Mouse (Mus musculus) CD4-positive, CD25-positive, alpha-beta regulatory T cell, adult 2 months (primary cell): Measurements from ENCODE around the gene Plin4.
"Not testable (repeated sequence)": the region's sequence is repeated elsewhere in the genome, so short reads cannot be mapped to it uniquely, and the experiment has no call there.

ENCODE experiments used
- DNase-seq: peaks from one replicate; pipeline ENCODE4 v3.0.0-alpha.2; 2012; ENCODE audit warnings: low read depth, low spot score

Plin4 gene

DNA sequence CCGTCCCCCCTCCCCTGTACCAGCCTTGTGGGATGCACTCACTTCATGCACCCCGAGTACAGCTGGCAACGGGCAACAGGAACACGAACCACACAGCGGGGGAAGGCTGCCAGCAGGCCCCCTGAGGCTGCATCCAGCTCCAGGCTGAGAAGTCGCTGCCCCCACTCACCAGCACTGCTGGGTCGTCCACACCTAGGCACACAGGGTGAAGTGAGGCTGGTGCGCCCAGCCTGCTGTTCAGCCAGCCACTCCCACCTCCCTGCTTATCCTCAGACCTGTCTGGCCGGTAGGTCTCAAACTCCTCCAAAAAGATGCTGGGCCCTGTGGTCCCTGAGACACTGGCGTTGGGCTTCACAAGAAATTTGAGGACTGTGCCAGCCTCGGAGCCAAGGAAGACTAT, 16.6 kb upstream of the Plin4 start:
- no peak for DNase-seq

DNA sequence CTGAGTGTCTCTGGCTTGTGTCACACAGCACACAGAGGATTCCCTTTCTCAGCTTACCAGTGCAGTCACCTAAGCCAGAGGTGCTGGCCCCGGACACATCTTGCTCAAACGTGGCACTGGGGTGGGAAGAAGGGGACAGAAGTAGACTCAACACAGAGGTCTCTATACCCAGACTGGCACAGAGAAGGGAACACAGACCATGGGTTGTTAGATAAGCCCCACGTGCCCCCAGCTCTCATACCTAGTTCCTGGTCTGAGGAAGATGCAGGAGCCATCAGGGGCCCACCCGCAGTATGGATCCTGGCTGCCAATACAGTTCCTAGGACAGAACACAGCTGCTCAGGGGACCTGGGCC, 15.7 kb upstream of the Plin4 start:
- no peak for DNase-seq

DNA sequence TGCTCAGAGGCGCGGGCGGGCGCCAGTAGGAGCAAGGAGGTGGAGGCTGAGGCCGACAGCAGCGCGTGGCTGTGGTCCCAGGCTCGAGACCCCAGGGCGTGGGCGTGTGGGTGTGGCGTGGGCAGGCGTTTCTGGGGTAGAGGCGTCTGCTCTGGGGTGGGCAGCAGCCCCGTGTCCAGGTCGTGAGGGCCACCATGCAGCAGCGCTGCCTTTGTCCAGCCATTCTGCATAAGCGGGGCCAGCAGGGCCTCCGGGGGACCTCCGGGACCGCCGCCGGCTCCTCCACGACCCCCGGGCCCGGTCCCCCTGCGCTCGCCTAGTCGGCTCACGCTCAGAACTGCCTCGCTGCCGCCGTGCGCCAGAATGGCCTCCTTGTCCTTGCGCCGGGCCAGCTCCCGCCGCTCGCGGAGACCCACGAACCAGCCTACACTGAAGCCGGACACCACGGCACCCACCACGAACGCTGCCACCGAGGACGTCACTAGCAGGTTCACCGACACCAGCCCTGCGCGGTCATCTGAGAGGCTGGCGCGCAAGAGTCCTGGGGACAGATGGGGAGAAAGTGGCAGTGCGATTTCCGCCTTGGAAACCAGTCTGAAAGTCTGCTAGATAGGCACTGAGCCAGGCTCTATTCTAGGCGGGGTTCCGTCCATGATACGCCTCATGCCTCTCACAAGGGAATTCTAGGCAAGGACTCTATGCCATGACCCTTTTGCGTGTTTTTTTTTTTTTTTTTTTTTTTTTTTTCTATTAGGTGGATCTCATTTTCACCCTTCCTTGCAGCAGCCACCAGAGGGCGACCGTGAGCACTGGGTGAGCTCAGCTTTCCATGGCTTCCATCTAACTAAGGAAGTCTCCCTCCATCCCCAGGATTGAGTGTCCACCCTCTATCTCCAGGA, 15.0 kb upstream of the Plin4 start:
- DNase-seq: peak; percentile 88

DNA sequence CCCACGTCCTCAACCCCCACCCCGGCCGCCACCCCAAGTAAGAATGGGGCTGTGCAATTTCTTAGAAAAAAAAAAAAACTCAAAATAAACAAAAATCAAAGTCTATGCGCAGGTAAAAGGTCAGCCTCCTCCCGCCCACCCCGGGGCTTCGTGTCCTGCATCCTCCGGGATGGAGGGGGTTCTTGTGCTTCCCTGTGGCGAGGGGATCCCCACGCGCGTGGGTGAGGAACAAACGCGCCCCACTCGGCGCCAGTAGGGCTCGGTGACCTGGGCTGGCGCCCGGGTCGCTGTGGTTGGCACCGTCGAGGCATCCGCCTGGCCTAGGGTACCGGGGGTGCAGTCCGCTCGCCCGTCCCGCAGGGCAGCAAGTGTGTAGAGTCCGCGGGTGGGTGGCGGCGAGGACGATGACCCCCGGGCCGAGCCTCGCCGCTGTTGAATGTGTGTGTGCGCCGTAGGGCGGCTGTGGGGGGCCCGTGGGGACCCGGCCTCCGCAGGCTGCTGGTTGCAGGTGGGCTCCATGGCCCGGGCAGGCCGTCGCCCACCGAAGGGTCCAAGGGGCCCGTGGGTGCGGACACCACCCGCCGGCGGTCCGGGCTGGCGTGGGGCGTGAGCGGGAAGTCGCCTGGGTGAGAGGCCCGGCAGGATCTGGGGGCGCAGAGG, 14.2 kb upstream of the Plin4 start:
- no peak for DNase-seq

DNA sequence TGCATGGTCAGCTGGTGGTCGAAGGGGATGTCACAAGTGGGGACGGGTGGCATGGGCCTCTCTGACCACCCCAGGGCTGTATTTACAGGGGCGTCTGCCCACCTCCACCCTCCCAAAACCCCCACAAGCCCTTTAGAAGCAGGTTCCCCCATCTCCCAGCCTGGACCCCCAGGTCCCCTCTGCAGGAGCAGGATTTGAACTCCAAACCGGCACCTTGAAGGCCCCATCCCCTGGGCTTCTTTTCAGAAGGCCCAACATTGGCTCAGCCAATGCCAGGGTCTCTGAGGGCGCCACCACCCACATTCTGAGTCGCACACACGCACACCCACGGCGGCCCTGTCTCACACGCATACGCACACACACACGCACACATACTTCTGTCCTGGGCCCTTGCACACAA, 13.6 kb upstream of the Plin4 start:
- DNase-seq: no peak

DNA sequence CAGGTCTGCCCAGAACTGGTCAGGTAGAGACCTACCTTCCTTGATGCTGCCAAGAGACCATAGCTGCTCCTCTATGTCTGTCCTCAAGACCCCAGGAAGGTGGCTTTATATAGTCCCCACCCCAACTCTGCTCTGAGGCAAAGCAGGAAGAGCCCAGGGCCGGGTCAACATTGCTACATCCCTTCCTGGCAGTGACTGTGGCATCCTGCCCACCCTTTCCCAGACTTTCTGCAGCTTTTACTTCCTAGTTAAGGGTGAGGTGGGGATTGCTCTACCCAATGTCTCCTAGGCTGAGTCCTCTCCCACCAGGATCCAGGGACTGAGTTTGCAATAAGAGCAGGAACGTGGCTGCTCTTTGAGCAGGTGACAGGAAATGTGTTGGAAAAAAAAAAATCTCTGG, 12.2 kb upstream of the Plin4 start, which contains the start of gene Lrg1:
Gene Lrg1, minus strand, starts transcription at position 176 of the 400 bp plus-strand sequence.
- no peak for DNase-seq

DNA sequence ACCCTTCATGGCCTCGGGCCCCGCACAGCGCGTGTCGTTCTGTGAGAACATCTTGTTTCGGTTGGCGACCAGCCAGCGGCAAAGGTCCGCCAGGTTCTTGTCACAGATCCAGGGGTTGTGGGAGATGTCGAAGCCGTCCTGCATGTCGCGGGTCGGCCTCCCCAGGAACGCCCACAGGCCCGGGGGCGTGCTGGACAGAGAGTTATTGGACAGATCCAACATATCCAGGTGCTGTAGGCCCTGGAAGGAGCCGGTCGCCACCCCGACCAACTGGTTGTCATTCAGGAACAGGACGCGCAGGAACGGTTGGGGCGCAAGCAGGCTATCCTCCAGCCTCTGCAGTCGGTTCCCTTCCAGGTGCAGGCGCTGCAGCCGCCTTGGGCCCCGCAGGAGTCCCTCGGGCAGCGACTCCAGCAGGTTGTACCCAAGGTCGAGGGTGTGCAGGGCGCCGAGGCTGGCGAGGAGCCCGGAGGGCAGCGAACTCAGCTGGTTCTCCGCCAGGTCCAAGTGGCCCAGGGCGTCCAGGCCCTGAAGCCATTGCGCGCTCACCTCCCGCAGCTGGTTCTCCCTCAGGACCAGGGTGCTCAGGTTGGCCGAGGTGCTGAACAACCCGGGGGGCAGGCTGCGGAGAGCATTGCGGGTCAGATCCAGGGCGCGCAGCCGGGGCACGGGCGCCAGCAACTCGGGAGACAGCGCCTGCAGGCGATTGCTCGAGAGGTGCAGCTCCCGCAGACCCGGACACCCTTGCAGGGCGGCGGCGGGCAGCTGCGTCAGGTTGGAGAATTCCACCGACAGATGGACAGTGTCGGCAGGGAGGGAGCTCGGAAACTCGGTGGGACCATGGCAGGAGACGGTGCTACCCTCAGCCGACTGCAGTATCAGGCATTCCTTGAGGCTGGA, 10.6 kb upstream of the Plin4 start:
- DNase-seq: no peak

DNA sequence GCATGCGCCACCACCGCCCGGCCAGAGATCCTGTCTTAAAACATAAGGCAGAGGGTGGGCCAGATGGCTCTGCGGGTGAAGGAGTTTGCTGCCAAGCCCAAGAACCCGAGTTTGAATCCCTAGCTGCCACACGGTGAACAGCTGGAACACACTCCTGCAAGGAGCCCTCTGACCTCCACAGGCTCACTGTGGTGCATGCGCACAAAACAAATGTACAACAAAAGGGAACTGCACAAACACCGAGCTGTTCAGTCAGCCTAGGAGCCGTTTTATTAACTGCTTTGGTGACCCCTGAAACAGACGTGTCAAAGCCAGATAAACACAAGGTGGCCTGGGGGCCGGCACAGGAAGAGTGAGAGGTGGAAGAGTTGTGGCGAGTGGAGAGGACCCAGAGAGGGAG, 9.8 kb upstream of the Plin4 start:
- no peak for DNase-seq

DNA sequence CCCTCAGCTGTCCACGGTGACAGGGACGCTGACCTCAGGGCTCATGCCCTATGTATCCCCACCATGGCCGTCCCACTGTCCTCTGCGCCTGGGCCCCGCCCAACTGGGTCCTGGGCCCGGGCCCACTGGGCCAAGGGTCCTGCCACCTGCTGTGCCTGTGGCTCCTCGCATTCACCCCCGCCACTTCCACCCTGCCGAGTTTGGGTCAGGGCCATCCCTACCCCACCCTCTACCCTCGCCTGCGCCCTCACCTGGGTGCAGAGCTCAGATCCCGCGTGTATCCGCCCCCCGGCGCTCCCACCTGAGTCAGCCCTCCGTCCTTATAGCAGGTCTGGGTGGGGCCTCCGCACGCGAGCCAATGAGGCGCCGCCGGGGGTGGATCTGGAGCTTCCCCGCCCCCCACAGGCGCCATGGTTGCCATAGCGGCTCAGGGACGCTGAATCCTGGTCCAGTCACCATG, 7.7 kb upstream of the Plin4 start, which contains the start of gene Plin5:
Gene Plin5, minus strand, starts transcription at position 346 of the 460 bp plus-strand sequence.
- DNase-seq: no peak

DNA sequence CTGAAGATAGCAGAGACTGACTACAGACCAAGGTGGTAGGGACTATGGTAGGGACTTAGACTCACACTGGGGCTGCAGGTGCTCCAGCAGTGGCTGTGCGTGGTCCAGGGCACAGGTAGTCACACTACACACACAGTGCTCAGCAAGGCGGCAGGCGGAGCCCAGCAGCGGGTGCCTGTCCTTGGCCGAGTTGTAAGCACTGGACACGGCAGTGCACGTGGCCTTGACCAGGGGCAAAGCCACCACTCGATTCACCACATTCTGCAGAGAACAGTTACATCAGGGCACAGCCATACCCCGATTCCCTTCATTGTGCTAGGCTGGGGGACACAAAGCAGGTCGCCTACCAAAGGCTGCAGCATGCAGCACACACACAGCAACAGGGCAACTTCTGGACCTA, 6.6 kb upstream of the Plin4 start:
- DNase-seq: no peak

DNA sequence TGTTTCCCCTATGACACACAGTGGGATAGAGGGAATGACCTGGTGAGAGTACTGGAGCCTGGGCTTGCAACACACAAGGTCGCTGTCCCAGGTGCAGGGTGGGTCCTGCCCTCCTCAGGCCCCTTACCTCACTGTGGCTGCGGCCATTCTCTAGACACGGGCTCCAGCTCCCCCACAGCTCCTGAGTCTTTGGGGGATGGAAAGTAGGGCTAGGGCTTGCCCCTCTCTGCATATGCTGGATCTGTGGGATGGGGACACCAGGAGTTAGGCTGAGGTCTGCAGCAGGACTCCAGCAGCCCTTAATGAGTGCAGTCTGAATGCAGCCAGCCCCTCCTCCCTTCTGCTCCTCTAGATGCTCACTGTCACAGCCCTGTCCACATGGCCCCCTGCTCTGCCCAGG, 3.1 kb upstream of the Plin4 start:
- DNase-seq: no peak

DNA sequence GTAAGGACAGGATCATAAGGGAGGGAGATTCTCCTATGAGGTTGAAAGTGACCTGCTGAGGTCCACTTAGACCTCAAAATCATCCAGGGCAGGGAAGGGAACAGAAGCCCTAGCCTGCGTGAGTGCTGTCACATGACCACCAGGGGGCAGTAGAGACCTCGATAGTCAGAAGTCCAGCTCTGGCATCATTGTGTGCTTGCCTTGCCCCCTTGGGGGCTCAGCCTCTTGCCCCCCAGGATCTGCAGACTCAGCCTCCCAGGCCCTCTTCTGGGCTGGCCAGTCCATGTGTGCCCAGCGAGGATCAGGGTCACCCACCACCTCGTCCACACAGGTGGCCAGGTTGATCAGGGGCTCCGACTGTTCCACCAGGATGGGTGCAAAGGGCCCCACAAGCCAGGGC, 2.3 kb upstream of the Plin4 start:
- DNase-seq: peak; percentile 83

DNA sequence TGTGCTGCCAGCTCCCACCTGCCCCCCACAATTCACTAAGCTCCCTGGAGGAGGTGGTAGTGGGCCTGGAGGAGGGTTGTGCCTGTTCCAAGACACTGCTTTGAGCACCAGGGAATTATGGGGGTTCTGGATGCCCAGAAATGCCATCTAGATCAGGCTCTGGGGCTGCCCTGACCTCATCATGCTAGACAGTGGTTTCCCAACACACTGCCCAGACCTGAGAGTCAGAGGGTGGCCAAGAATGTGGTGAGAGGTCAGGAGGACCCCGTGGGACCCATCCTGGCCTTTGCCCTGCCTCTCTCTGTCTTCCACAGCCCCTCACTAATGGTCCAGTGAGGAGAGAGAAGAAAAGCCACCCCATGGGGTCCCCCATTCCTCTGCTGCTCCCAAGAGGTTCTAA, 1.4 kb upstream of the Plin4 start:
- DNase-seq: no peak

DNA sequence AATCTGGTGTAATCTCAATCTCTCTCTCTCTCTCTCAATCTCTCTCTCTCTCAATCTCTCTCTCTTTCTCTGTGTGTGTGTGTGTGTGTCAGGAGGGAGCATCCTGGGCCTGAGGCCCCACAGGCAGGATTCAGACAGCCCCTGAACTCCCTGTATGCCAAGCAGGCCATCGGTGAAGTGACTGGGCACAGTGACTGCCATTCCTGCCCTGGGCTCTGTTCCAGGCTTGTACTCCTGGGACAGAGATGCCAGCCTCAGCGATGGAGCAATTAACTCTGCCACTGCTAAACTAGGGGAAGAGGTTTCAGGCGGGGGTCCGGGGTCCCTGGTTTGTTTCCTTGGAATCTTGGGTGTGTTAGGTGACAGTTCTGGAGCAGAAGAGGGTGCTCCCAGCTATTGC, 968 bp upstream of the Plin4 start:
- DNase-seq: no peak

DNA sequence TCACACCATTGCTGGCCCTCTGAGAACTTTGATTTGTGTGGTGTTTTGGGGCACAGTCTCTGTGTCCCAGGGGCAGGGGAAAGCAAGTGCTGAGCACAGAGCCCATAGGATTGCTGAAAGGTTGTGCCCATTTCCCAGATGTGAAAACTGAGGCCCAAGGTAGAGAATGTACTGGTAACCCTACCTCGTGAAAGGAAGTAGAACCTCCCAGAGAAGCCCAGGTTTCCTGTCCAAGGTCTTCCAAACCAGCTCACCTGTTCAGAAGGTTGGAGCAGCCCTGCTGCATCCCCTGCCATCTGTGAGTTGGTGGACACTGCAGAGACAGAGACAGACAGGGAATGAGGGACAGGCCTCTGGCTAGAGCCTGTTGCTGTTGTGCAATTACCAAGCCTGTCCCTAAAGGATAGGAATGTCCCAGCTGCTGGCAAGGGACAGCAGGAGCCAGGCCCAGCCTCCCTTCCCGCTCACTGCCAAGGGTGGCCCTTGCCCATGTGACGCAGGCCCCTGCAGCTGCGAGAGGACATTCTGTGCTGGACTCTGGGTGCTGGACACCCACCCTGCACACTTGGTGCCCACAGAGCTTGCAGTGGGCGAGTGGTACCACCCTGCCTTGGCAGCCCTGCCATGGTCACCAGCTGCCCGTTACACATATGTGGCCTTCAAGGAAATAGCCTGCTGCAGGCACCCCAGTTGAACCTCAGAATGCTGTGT, 1.1 kb downstream of the Plin4 start:
- no peak for DNase-seq

DNA sequence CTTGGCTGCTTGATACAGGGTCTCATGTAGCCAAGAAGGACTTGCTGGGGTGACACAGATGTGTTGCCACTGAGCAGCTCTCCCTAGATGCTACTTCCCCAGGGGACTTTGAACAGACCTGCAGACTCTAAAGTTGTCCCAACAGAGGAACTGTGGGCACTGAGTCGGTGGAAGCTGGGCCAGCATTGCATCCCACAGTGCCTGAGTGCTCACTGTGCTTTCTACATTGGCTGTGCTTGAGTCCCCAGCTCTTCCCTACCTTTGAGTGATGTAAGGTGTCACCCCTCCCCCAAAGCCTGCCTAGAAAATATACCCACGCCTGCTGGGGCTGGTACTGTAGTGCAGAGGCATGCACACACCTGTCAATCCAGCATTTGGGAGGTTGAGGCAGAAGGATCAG, 1.9 kb downstream of the Plin4 start:
- DNase-seq: no peak

DNA sequence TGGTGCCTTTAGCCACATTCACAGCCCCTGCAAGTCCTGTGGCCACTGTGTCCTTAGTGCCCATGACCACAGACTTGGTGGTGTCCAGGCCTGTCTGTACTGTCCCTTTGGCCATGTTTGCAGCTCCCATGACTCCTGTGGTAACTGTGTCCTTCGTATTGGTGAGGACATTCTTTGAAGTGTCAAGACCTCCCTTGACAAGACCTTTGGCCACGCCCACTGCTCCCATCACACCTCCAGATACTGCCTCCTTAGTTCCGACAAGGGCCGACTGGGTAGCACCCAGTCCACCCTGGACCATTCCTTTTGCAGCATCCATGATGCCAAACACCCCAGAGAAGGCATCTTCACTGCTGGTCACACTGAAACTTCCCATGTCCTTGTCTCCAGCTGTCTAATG, 2.6 kb downstream of the Plin4 start:
- DNase-seq: no peak

DNA sequence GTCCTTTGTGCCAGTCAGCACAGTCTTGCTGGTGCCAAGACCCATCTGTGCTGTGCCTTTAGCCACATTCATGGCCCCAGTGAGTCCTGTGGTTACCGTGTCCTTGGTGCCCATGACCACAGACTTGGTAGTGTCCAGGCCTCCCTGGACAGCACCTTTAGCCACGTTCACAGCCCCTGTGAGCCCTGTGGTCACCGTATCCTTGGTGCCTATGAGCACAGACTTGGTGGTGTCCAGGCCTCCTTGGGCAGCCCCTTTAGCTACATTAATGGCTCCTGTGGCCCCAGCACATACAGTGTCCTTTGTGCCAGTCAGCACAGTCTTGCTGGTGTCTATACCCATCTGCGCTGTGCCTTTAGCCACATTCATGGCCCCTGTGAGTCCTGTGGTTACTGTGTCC, 3.2 kb downstream of the Plin4 start:
- DNase-seq: not testable (repeated sequence)

DNA sequence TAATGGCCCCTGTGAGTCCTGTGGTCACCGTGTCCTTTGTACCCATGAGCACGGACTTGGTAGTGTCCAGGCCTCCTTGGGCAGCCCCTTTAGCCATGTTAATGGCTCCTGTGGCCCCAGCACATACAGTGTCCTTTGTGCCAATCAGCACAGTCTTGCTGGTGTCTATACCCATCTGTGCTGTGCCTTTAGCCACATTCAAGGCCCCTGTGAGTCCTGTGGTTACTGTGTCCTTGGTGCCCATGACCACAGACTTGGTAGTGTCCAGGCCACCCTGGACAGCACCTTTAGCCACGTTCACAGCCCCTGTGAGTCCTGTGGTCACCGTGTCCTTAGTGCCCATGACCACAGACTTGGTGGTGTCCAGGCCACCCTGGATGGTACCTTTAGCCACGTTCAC, 4.8 kb downstream of the Plin4 start:
- DNase-seq: not testable (repeated sequence)

DNA sequence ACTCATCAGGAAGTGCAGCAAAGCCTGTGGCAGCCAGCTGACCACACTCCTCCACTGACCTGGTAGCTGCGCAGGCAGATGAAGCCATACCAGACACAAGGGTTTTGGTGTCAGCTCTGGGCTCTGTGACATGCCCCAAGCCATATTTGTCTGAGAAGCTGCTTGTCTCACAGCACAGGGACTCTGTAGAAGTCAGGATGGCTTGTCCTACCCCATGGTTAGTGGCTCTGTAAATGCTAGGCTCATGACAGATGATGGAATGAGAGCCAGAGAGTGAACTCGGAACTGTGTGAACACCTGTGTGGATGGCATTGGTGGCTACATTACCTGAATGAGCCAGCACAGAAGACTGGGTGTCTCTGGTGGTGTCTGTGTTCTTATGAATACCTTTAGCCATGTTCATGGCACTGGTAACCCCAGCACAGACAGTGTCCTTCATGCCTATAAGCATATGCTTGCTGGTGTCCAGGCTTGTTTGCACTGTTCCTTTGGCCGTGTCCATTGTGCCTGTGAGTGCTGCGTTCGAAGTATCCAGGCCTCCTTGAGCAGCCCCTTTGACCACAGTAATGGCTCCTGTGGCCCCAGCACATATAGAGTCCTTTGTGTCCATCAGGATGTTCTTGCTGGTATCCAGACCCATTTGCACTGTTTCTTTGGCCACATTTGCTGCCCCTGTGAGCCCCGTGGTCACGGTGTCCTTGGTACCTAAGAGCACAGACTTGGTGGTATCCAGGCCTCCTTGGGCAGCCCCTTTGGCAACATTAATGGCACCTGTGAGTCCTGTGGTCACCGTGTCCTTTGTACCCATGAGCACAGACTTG, 5.9 kb downstream of the Plin4 start:
- no peak for DNase-seq
